16 mouse cellular contexts compared by ENCODE assay signal in genomic region chr7:96301813-96302212, GRCm38 (mm10).
DNase-seq lines count a peak whose midpoint lies in the region; ATAC-seq and TF ChIP-seq lines count a peak whose summit lies in the region.
"Had no signal": no experiment of that assay in that cellular context is flagged by ENCODE, and none has a peak within 500 bp of the region (broad histone marks: within the 10 kb centered on the region; RNA-seq: fewer than 3 reads in every experiment).

No protein-coding gene starts in this region.

- 25% methylated on average over 3 of the region's 3 CpGs for WGBS in kidney, postnatal 0 days
- 72% methylated on average over 3 of the region's 3 CpGs for WGBS in midbrain, embryonic 16.5 days
- 64% methylated on average over 3 of the region's 3 CpGs for WGBS in midbrain, embryonic 14.5 days

- peak; percentile 35 for DNase-seq in kidney, postnatal 0 days (ENCODE audit: low spot score)
- DNase-seq in kidney, adult 9 months: no peak
- DNase-seq in midbrain, embryonic 14.5 days: no peak
- peak; percentile 27 for DNase-seq in forelimb bud, embryonic 11.5 days (ENCODE audit: low read depth, low spot score)
- peak; percentile 10 for DNase-seq in skeletal muscle tissue, adult 2 months (ENCODE audit: low read depth, low spot score)
- DNase-seq in ovary, adult 18-20 months (ENCODE audit: low spot score): no peak
- DNase-seq: adrenal gland, adult 2 months; cerebellum, postnatal 10 days; retina, postnatal 1 day; right cerebral cortex, postnatal 4 days; thymus, postnatal 36 days had no signal

- H3K27me3 ChIP-seq in kidney, postnatal 0 days (ENCODE audit: insufficient read depth, low read length): no peaks in the 10 kb centered on the region
- H3K27me3 ChIP-seq in midbrain, embryonic 16.5 days (ENCODE audit: control insufficient read depth, insufficient read depth, low read depth, low read length): no peaks in the 10 kb centered on the region
- H3K27me3 ChIP-seq in midbrain, embryonic 14.5 days (ENCODE audit: control insufficient read depth, insufficient read depth, low read length): no peaks in the 10 kb centered on the region
- H3K27me3 ChIP-seq: hindbrain, embryonic 15.5 days had no signal

- H3K9me3 ChIP-seq in kidney, postnatal 0 days (replicated peaks; ENCODE audit: low read length): no peaks in the 10 kb centered on the region
- no peaks in the 10 kb centered on the region for H3K9me3 ChIP-seq in midbrain, embryonic 16.5 days (replicated peaks; ENCODE audit: control insufficient read depth, low read length, poor library complexity, severe bottlenecking)
- H3K9me3 ChIP-seq in midbrain, embryonic 14.5 days (ENCODE audit: control insufficient read depth, low read length): no peaks in the 10 kb centered on the region
- H3K9me3 ChIP-seq: hindbrain, embryonic 15.5 days had no signal

- H3K27ac ChIP-seq in kidney, postnatal 0 days: no peak overlapping the region
- H3K27ac ChIP-seq in midbrain, embryonic 16.5 days (ENCODE audit: low read length): no peak overlapping the region
- H3K27ac ChIP-seq in midbrain, embryonic 14.5 days (replicated peaks; ENCODE audit: low read depth, low read length): no peak overlapping the region
- H3K27ac ChIP-seq: hindbrain, embryonic 15.5 days; liver, embryonic 14.5 days had no signal

- no peaks in the 10 kb centered on the region for H3K4me1 ChIP-seq in kidney, postnatal 0 days (replicated peaks; ENCODE audit: insufficient read depth, low read length)
- peaks cover 6% of the 10 kb centered on the region; the same call in 1 of the 2 replicates for H3K4me1 ChIP-seq in midbrain, embryonic 16.5 days (ENCODE audit: control insufficient read depth, insufficient read depth, low read length)
- H3K4me1 ChIP-seq in midbrain, embryonic 14.5 days (ENCODE audit: control insufficient read depth, insufficient read depth, low read length): peaks cover 11% of the 10 kb centered on the region; the same call in 1 of the 2 replicates

- no peak overlapping the region for H3K9ac ChIP-seq in kidney, postnatal 0 days (ENCODE audit: low read depth, low read length)
- H3K9ac ChIP-seq in midbrain, embryonic 16.5 days (ENCODE audit: low read depth, low read length): no peak overlapping the region
- H3K9ac ChIP-seq in midbrain, embryonic 14.5 days (replicated peaks; ENCODE audit: low read length): no peak overlapping the region
- H3K9ac ChIP-seq: hindbrain, embryonic 15.5 days; liver, embryonic 14.5 days had no signal

- ATAC-seq in kidney, postnatal 0 days (replicated peaks; ENCODE audit: low FRiP score, low read depth): peak; percentile 52; the same call in 1 of the 2 replicates
- ATAC-seq in midbrain, embryonic 16.5 days: peak; percentile 41; the same call in 1 of the 2 replicates
- ATAC-seq in midbrain, embryonic 14.5 days (ENCODE audit: low FRiP score, low TSS enrichment): no peak; the same call in 1 of the 2 replicates
- ATAC-seq: intestine, embryonic 16.5 days had no signal

- H3K4me2 ChIP-seq in kidney, postnatal 0 days (ENCODE audit: low read length): no peak overlapping the region
- H3K4me2 ChIP-seq in midbrain, embryonic 16.5 days (ENCODE audit: low read length): no peak overlapping the region
- no peak overlapping the region for H3K4me2 ChIP-seq in midbrain, embryonic 14.5 days (ENCODE audit: low read length)
- H3K4me2 ChIP-seq: heart, embryonic 11.5 days; hindbrain, embryonic 15.5 days had no signal

- no peak overlapping the region for H3K4me3 ChIP-seq in kidney, postnatal 0 days (replicated peaks; ENCODE audit: low read depth, low read length)
- H3K4me3 ChIP-seq in midbrain, embryonic 16.5 days (ENCODE audit: low read depth, low read length): no peak overlapping the region
- H3K4me3 ChIP-seq in midbrain, embryonic 14.5 days (replicated peaks; ENCODE audit: low read depth, low read length): no peak overlapping the region
- H3K4me3 ChIP-seq: hindbrain, embryonic 15.5 days had no signal

- H3K36me3 ChIP-seq in kidney, postnatal 0 days (ENCODE audit: insufficient read depth, low read length): no peaks in the 10 kb centered on the region
- no peaks in the 10 kb centered on the region for H3K36me3 ChIP-seq in midbrain, embryonic 16.5 days (ENCODE audit: control insufficient read depth, insufficient read depth, low read length)
- no peaks in the 10 kb centered on the region for H3K36me3 ChIP-seq in midbrain, embryonic 14.5 days (ENCODE audit: control insufficient read depth, insufficient read depth, low read length)
- H3K36me3 ChIP-seq: hindbrain, embryonic 15.5 days had no signal

- no peak for TF ChIP-seq CTCF in kidney, postnatal 0 days (IDR thresholded peaks at IDR 0.05; ENCODE audit: low read depth)

Comparison
In these comparisons a context has a peak if more than half of its experiments do, and no peak if none do; other contexts are left out.
1. DNase-seq: peak in kidney, postnatal 0 days (single experiment), forelimb bud, embryonic 11.5 days (single experiment) and skeletal muscle tissue, adult 2 months (single experiment); none in kidney, adult 9 months (single experiment), midbrain, embryonic 14.5 days (single experiment) and ovary, adult 18-20 months (single experiment).